Mouse (Mus musculus) liver, embryonic 14.5 days (tissue): ENCODE results near the gene Zmiz1.

ENCODE experiments used
- CTCF ChIP-seq: IDR thresholded peaks from 2 replicates; pipeline ENCODE4 v1.5.1; 2016; ENCODE audit warnings: antibody characterized with exemption, low read depth, control low read depth
- EP300 ChIP-seq: IDR thresholded peaks from 2 replicates; pipeline ENCODE4 v1.6.1; 2016; ENCODE audit warnings: antibody characterized with exemption, low read depth

DNA sequence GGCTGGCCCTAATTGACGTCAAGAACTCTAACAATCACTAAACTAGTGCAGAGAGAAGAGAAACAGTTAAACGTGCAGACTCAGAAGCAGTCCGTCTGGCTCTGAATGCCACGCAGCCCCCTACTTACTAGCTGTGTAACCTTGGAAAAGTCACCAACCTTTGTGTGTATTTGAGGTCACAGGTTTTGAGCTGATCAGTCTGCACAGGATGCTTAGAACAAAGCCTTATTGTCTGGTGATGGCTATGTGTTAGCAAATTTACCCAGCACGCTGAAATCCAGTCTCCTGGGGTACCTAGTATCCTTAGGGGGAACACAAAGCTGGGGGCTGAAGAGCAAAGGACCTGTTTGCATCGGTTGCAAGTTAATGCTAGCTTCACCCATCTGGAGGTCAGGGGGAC lies 133.5 kb downstream of the Zmiz1 start:
- TF ChIP-seq CTCF, result no peak
- TF ChIP-seq EP300, result no peak
